Mouse (Mus musculus): ENCODE results near the gene Hsph1. TPM values are rescaled to one million over a fixed set of nuclear protein-coding genes. Genes with fewer than 3 reads are reported as not detected.

Gene Hsph1
- 6.8 and 12.3 TPM in 2 replicates for polyA plus RNA-seq (2012; ENCODE audit: insufficient read depth, low replicate concordance)

DNA sequence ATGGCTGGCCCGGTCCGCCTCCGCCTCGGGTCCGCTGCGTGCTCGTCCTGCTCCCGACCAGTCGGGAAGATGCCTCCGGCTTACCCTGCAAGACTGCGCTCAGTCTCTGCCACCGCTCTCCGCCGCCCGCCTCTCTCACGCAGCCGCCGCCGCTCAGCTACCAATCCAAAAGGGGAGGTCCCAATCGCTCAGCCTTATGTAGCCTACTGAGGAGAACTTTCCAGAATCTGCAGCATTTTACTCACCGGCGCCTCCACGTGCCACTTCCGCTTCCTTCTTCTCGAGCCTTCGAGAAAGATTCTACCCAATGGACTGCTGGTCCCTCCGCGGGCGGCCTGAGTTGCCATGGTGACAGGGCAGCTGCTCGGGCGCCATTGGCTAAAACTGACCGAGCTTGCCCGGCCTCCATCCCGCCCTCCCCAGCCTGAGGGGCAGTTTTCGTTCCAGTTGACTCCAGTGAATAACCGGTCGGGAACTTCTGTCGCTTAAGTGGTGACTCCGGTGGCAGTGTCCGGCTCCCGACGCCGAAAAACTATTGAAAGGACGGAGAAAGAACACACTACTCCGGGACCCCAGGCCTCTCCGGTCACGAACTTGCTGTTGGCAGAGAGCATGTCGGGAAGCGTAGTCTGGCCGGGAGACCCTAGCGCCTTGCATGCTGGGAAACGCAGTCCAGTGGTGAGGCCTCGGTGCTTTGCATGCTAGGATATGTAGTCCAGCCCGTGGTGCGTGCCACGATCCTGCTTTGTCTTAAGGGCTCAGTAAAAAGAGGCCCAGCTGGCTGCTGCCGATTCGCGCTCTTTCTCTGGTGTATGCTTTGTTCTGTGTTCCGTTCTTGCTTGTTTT is at the start of gene Hsph1:
Gene Hsph1 (minus strand): TSS at position 302 of the 846 bp plus-strand sequence.
- H3K4me3 ChIP-seq (replicated peaks): peak within 1 kb of the TSS; percentile 100
- no peaks in the 10 kb centered on the region for H3K9me3 ChIP-seq
- peaks cover 54% of the 10 kb centered on the region for H3K4me1 ChIP-seq
- H3K36me3 ChIP-seq (replicated peaks; ENCODE audit: low read length): peaks cover 27% of the 10 kb centered on the region
- H3K27me3 ChIP-seq (replicated peaks): no peaks in the 10 kb centered on the region
- TF ChIP-seq GATA1 (IDR thresholded peaks at IDR 0.05; ENCODE audit: borderline replicate concordance, low read length) (no peak), FLI1 (IDR thresholded peaks at IDR 0.05; ENCODE audit: low read length) (no peak)

- Histone ChIP-seq H3K9me3 (no peaks in the 10 kb centered on the region), H3K27me3 (replicated peaks) (peaks cover 23% of the 10 kb centered on the region), H3K4me1 (peaks cover 14% of the 10 kb centered on the region), H3K4me3 (replicated peaks) (no peak overlapping the region), H3K36me3 (replicated peaks; ENCODE audit: low read length) (no peaks in the 10 kb centered on the region)
- no peak for TF ChIP-seq FLI1 (IDR thresholded peaks at IDR 0.05; ENCODE audit: low read length)
- TF ChIP-seq GATA1 (IDR thresholded peaks at IDR 0.05; ENCODE audit: borderline replicate concordance, low read length): no peak
Measured at GRCm38 (mm10) chr5:149680946-149681345, 44.8 kb upstream of the Hsph1 start.

- no peak for TF ChIP-seq FLI1 (IDR thresholded peaks at IDR 0.05; ENCODE audit: low read length)
- no peak for TF ChIP-seq GATA1 (IDR thresholded peaks at IDR 0.05; ENCODE audit: borderline replicate concordance, low read length)
- H3K4me1 ChIP-seq: peaks cover 14% of the 10 kb centered on the region
- H3K36me3 ChIP-seq (replicated peaks; ENCODE audit: low read length): no peaks in the 10 kb centered on the region
- H3K9me3 ChIP-seq: no peaks in the 10 kb centered on the region
- no peak overlapping the region for H3K4me3 ChIP-seq (replicated peaks)
- peaks cover 28% of the 10 kb centered on the region for H3K27me3 ChIP-seq (replicated peaks)
Measured at GRCm38 (mm10) chr5:149679886-149680285, 43.7 kb upstream of the Hsph1 start.

GRCm38 (mm10) chr5:149679362-149679761 is 43.2 kb upstream of the Hsph1 start:
- Histone ChIP-seq H3K4me1 (peaks cover 14% of the 10 kb centered on the region), H3K4me3 (replicated peaks) (no peak overlapping the region), H3K27me3 (replicated peaks) (peaks cover 28% of the 10 kb centered on the region), H3K36me3 (replicated peaks; ENCODE audit: low read length) (no peaks in the 10 kb centered on the region), H3K9me3 (no peaks in the 10 kb centered on the region)
- no peak for TF ChIP-seq GATA1 (IDR thresholded peaks at IDR 0.05; ENCODE audit: borderline replicate concordance, low read length)
- TF ChIP-seq FLI1 (IDR thresholded peaks at IDR 0.05; ENCODE audit: low read length): no peak

DNA sequence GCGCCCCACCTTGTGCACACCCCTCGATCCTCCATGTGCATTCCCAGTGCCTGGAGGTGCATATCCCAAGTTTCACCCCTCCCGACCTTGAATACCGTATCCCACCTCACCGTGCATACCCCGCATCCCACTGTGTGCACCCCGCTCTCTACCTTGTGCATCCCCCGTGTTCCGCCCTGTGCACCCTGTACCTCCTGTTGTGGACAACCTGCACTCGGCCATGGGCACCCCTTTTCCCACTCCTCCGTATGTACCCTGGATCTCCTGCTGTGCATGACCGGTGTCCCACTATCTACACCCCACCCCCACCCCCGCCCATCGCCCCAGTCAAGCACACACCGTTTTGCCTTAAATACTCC is 42.8 kb upstream of the Hsph1 start:
- Histone ChIP-seq H3K4me1 (peaks cover 14% of the 10 kb centered on the region), H3K27me3 (replicated peaks) (peaks cover 28% of the 10 kb centered on the region), H3K4me3 (replicated peaks) (peak overlapping the region; percentile 94), H3K36me3 (replicated peaks; ENCODE audit: low read length) (no peaks in the 10 kb centered on the region), H3K9me3 (no peaks in the 10 kb centered on the region)
- TF ChIP-seq FLI1 (IDR thresholded peaks at IDR 0.05; ENCODE audit: low read length) (no peak), GATA1 (IDR thresholded peaks at IDR 0.05; ENCODE audit: borderline replicate concordance, low read length) (no peak)

DNA sequence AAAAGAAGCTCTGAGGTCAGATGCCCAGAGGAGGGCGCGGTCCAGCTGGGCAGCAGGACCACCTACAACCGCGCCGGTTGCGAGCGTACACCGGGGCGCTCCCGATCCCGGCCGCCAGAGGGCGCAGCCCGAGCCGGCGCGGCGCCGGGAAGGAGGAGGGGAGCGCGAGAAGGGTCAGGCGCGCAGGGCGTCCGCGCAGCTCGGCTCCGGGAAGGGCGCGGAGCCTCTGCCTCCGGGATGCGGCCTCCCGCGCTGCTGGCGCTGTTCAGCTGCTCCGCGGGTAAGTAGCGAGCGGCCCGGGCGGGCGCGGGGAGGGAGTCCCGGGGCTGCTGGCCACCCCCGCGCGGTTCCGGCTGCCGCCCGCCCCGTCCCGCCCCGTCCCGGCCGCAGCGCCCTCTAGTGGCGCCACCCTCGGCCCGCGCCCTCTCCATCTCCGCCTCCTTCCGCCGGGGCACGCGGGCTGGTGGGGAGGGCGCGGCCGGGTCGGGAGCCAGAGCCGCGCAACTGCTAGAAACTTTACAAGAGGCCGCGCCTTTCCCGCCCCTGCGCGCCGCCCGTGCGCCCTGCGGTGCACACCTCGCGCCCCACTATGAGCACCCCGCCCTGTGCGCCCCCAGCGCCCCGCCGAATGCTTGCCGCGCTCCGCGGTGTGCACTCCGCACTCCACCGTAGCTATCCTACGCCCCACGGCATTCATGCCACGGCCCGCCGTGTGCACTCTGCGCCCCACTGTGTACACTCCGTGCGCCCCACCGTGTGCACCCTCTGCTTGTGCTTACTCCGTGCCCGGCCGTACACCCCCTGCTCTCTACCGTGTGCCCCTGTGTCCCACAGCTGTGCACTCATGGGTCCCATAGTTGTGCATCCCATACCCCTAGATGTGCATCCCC is 42.2 kb upstream of the Hsph1 start, which contains the start of gene B3glct:
Gene B3glct (plus strand): TSS at position 131 of the 890 bp plus-strand sequence.
- no peaks in the 10 kb centered on the region for H3K36me3 ChIP-seq (replicated peaks; ENCODE audit: low read length)
- TF ChIP-seq FLI1 (IDR thresholded peaks at IDR 0.05; ENCODE audit: low read length): no peak
- no peak for TF ChIP-seq GATA1 (IDR thresholded peaks at IDR 0.05; ENCODE audit: borderline replicate concordance, low read length)
- H3K27me3 ChIP-seq (replicated peaks): peaks cover 33% of the 10 kb centered on the region
- H3K4me1 ChIP-seq: peaks cover 14% of the 10 kb centered on the region
- peak within 1 kb of the TSS; percentile 94 for H3K4me3 ChIP-seq (replicated peaks)
- H3K9me3 ChIP-seq: no peaks in the 10 kb centered on the region; the same call in 1 of the 2 replicates

- Histone ChIP-seq H3K4me1 (peaks cover 14% of the 10 kb centered on the region), H3K36me3 (replicated peaks; ENCODE audit: low read length) (no peaks in the 10 kb centered on the region), H3K4me3 (replicated peaks) (no peak overlapping the region), H3K27me3 (replicated peaks) (peaks cover 36% of the 10 kb centered on the region), H3K9me3 (peaks cover 5% of the 10 kb centered on the region)
- TF ChIP-seq GATA1 (IDR thresholded peaks at IDR 0.05; ENCODE audit: borderline replicate concordance, low read length): no peak
- TF ChIP-seq FLI1 (IDR thresholded peaks at IDR 0.05; ENCODE audit: low read length): no peak
Measured at GRCm38 (mm10) chr5:149677196-149677595, 41.0 kb upstream of the Hsph1 start.

DNA sequence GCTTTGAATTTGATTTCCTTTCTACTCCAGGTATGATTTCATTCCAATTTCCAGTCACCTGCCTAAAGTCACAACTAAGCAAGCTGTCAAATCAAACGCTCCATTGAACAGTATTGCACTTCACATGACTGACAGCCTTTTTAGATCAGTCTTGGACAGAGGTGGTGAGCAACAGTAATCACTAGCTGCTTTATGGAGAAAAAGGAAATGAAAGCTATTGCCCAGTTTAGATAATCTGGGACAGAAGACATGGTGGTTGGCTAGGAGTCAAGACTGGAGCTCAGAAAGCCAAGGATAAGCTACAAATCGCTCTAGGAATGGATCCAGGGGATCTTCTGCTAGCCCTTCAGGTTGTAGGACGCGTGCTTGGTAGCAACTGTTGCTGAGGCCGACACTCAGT is 27.2 kb upstream of the Hsph1 start:
- no peak for TF ChIP-seq FLI1 (IDR thresholded peaks at IDR 0.05; ENCODE audit: low read length)
- no peak for TF ChIP-seq GATA1 (IDR thresholded peaks at IDR 0.05; ENCODE audit: borderline replicate concordance, low read length)
- Histone ChIP-seq H3K4me3 (replicated peaks) (no peak overlapping the region), H3K36me3 (replicated peaks; ENCODE audit: low read length) (no peaks in the 10 kb centered on the region), H3K9me3 (peaks cover 24% of the 10 kb centered on the region), H3K27me3 (replicated peaks) (no peaks in the 10 kb centered on the region), H3K4me1 (no peaks in the 10 kb centered on the region)

DNA sequence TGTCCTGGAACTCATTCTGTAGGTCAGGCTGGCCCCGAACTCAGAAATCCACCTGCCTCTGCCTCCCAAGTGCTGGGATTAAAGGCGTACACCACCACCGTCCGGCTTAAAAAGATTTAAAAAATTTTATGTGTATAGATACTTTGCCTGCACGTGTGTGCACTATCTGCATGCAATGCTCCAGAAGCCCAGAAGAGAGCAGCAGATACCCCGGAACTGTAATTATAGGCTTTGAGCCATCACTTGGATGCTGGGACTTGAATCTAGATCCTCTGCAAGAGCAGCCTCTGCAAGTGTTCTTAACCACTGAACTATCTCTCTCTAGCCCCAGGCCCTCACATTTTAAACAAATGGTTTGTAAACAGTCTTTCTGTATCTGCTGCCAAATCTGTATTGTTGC is 26.8 kb upstream of the Hsph1 start:
- no peaks in the 10 kb centered on the region for H3K36me3 ChIP-seq (replicated peaks; ENCODE audit: low read length)
- peaks cover 23% of the 10 kb centered on the region for H3K9me3 ChIP-seq
- no peaks in the 10 kb centered on the region for H3K27me3 ChIP-seq (replicated peaks)
- TF ChIP-seq GATA1 (IDR thresholded peaks at IDR 0.05; ENCODE audit: borderline replicate concordance, low read length) (no peak), FLI1 (IDR thresholded peaks at IDR 0.05; ENCODE audit: low read length) (no peak)
- H3K4me3 ChIP-seq (replicated peaks): no peak overlapping the region
- H3K4me1 ChIP-seq: no peaks in the 10 kb centered on the region
